Mouse (Mus musculus): ENCODE measurements around the gene Dag1.

Gene Dag1

DNA sequence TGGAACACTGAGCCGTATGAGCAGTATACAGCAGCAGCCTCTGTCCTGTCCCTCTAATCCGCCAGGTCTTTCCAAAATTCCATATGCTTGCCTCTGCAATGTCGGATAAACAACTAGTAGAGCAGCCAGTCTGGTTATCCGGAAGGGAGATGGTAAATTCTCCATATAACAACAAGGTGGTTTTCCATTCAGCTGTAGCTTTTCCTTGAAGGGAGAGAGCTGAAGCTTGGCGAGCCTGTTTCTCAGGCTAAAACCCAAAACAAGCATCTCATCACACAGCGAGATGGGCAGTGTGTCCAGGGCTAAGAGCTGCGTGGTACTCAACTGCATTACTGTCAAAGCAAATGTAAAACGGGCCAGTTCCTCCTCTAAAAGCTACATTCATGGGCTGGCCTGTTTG is 75.2 kb downstream of the Dag1 start:
- no peak for DNase-seq (ENCODE audit: low spot score in 2 of 2)

DNA sequence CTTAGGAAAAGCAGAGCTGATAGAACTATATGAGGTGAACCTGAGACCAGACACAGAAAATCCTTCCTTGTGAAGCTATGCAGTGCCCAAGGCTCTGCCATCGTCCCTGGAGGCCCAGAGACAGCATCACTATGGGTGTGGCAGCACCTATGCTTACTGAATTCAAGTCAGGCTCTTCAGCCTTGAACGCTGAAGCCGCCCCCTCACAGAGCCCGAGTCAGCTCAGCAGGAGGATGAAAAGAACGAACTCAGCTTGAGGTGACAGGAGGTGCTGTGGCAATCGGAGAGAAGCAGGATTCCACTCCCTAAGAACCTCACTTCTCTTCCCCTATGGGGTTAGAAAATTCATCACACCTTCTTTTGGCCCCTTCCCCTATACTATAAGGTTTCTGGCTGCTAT is 76.1 kb downstream of the Dag1 start:
- no peak for DNase-seq (ENCODE audit: low spot score in 2 of 2)

DNA sequence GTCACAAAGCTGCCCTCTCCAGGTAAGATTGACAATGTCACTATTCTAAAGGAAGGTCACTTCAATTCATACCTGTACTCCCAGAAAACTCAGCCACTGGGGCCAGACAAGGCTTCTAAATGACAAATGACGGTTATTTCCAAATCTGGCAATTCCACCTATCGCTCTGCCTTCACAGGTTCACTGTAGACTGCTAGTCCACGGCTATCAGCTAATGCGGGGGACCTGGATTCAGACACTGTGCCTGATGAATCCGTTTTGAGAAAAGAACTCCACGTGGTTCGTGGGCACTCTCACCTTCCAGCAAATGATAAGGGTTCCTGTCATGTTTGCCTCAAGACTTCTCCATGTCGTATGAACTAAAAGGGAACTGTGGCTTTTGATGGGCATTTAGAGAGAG is 78.0 kb downstream of the Dag1 start:
- DNase-seq (ENCODE audit: low spot score in 2 of 2): no peak

DNA sequence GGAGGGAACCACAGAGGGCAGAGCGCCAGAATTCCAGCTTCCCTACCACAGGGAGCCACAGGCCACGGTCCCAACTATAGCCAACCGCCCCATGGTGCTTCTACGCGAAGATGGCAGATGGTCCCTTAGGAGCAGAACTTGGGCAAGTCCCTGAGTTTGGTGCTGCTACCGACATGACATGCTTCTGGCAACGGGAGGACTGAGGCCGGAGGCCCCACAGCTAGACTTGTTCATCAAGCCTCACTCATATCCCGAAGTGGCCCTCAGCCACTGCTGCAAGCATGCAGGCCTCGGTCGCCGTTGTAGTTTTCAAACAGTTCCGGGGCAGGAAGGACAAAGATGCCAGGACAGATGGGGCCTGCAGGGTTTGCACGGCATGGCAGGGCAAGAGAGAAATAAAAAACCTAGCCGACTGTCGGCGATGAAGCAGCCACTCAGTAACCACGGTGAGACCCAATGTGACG is 80.2 kb downstream of the Dag1 start:
- DNase-seq (ENCODE audit: low spot score in 2 of 2): no peak

DNA sequence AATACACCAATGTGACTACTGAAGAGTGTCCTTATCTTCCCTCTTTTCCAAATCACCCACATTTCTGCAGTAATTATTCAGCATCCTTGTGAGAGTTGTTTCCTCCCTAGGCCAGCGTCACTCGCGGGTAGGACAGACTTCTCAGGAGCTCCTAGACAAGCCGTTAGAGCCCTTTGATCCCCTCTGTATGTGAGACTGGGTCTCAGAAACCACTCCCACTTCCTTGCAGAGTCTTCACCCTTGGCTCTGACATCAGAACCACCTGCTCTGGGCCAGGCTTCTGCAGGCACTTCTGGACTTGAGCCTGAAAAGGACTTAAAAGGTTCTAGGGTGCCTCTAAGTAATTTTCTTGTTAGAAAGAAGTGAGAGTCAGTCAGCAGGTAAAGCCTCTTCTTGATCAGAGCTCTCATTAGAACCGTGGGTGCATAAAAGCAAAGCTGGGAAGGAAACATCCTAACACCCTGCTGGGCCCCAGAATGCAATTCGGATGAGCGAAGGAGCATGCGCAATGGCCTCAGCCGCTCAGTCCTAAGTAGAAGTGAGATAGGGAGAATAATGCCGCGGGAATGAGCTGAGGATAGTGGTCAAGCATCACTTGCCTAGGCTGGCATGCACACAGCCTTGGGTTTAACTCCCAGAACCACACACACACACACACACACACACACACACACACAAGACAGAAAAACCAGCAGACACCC is 80.8 kb downstream of the Dag1 start:
- no peak for DNase-seq (ENCODE audit: low spot score in 2 of 2)

DNA sequence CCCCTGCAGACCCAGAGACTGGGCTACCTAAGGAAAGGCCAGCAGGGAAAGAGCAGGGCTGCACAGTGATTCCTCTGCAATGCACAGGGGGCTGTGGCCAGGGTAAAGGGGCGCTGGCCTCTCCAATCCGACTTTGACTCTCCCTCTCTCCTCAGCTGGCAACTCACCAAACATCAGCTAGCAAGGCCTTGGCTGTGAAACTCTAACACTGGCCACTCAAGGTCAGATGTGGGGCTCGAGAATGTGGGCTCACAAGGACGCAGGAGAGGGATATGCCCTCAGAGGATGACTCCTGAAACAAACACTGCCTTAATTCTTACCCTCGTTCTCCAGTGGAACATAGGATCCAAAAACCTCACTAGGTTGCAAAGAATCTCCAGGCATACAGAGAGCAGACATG is 85.4 kb downstream of the Dag1 start:
- no peak for DNase-seq (ENCODE audit: low spot score in 2 of 2)

DNA sequence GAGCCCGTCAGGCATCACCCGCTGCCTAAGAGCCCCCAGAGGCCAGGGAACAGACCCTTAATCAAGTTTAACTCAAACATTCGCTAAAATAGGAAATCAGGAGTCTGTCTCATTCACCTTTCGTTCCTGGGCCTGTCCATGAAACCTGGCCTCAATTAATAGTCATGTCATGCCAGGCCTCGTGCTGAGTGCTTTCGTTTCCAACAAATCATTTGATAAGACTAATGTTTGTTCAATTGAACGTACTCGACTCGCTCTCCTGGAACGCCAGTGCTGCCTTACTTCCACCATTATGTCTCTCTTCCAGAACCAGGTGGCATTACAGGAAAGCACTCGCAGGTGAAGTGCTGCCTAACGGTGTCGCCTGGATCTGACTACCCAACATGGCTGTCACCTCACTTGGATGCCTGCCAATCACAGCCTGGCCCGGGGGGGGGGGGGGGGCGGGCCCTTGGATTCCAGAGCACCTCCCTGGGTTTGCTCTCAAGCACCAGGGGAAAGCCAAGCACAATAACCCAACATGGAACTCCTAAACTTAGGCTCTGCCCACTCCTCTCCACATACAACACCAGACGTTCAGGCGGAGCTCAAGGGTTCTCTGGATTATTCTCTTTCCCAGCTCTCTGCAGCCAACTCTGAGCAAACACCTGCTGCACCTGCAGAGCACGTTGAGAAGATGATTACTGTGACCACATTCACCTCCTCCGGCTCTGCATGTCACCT is 88.5 kb downstream of the Dag1 start:
- no peak for DNase-seq (ENCODE audit: low spot score in 2 of 2)

DNA sequence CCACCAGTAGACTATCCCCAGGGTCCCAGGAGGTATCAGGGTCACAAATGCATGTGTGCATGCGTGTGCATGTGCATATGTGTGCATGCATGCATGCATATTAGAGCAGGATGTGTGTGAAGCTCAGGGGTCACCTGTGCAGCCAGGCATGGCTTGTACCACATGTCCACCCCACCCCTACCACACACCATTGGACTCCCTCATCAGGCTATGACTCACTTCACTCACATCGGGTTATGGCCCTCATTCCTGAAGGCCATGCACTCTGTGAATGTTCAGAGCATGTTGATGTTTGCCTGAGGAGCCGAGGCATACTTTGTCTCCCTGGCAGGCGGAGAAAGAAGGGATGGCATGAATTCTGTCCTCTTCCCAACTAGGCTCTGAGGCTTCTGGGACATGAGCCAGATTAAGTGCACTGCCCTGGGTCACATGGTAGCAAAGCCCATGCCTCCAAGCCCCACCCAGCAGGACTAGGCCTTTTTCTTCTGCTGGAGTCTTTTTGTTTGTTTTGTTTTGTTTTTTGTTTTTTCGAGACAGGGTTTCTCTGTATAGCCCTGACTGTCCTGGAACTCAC is 90.9 kb downstream of the Dag1 start:
- no peak for DNase-seq (ENCODE audit: low spot score in 2 of 2)

DNA sequence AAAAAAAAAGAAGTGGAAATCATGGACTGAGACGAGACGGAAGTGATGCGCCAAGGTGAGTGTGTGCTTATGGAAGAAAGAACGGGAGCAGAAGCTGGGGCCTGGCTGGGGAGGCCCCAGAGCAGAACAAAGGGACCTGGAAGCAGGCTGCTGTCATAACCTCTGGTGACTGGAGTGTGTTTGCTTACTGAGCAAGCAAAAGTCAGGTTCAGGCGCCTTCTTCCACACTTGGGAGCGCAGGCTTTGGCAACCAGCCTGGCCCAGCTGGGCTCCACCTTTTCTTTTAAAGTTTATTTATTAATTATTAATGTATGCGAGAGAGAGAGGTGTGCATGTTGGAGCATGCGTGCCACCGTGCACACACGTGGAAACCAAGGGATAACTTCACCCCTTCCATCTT is 94.0 kb downstream of the Dag1 start:
- no peak for DNase-seq (ENCODE audit: low spot score in 2 of 2)

DNA sequence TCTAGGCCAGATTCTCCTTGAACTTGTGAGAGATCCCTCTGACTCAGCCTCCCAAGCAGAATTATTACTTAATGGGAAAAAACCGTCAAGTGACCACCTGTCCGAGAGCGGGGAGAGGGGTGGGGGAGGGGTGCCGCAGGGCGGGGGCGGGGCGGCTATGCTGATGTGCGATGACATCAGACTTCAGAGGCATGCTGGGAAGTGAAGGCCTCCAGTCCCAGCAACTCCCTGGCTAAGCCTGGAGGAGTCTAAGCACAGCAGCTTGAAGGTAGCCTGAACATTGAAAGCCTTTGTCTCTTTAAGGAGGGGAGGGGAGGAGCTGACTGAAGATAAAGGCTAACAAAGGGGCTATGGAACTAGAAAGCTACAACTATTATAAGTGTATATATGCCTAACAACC is 98.6 kb downstream of the Dag1 start:
- DNase-seq (ENCODE audit: low spot score in 2 of 2): no peak

DNA sequence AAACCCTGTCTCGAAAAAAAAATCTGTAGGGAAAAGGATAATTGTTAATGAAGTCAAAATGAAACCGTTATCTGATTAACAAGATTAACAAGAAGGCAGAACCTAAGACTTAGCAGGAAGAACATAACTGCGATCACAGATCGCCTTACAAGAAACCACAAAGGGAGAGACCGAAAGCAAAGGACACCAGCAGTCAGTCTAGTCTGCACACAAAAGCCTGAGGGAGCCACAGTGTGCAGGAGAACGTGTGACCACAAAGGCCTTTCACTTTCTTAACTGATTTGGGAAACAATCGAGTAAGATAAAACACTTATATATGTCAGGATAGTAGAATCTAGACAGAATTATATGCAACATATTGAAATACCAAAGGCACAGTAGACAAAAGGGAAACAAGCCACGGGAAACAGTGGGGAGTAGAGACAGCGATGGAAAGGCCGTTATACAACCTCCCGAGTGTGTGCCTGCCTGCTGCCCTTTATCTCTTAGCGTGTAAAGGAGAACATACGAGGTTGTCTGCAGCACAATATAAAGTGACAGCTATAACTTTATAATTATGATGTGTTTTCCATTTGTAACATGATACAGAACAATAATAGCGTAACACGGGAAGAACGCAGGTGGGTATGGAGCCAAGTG is 100.0 kb downstream of the Dag1 start:
- DNase-seq (ENCODE audit: low spot score in 2 of 2): no peak

DNA sequence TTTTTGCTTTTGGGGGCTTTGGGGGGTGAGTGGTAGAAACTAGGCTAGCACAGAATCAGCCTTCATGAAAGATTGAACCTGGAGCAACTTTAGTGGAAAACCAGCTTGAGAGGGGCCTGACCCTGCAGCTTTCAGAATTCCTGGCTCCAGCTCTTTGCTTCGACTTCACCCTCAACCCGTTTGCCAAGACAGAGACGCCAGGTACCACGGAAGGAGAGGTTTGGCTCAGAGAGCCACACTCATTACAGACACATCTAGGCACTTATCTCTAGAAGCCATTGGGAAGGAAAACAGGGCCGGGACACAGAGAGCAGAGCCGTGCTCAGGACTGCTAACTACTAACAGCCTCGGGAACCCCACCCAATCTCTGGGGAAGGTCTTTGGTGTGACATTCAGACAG is 105.9 kb downstream of the Dag1 start:
- no peak for DNase-seq (ENCODE audit: low spot score in 2 of 2)

DNA sequence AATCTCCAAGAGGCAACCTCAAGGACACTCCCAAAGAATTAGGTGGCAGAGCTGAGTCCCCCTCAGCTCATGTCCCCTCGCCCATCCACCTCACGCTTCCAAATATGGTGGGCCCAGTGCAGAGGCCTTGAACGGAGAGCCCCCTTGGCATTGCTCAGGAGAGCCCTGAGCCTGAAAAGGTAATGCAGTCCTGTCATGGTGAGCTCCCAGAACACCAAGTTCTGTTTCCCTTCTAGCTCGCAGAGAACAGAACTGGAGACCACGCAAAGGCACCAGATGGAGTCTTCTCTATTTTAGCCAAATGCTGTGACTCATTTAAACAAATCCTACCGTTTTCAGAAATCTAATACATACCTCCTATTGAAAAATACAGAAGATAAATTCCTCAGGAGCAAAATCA is 106.3 kb downstream of the Dag1 start:
- no peak for DNase-seq (ENCODE audit: low spot score in 2 of 2)

DNA sequence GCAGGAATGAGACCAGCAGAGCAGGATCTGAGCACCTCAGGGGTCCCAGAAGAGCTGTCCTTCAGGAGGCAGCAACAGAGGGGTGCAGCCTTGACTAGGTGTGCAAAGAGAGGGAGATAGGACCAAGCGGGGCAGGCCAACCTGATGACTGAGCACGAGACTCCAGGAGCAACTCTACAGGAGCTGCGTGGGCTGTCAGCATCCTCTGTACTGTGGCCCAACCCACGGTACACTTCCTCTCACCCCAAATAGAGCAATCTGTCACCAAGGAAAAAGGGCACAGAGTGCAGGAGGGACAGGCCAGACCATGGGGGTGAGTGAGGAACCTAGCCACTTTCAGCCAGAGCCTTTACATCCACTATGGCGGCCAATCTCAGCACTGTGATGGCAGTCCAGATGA is 107.0 kb downstream of the Dag1 start:
- no peak for DNase-seq (ENCODE audit: low spot score in 2 of 2)

DNA sequence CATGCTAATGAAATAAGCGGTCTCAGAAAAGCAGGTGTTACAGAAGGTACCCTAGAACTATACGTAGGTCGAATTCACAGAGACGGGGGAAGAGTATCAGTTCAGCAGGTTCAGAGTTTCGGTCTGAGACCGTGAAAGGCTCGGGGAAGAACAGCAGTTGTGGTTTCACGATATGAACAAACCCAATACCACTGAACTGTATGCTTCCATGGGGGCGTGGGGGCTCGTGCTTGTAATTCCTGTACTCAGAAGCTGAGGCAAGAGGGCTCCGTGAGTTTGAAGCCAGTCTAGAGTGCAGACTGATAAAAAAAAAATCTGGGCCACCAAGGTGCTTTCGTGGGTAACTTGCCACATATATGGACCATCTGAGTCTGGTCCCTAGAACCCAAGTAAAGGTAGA is 108.9 kb downstream of the Dag1 start:
- no peak for DNase-seq (ENCODE audit: low spot score in 2 of 2)

Measured in heart, adult 9 months (tissue).